ENCODE assay signal across 22 mouse cellular contexts in genomic region chr1:82007943-82008342, GRCm38 (mm10).
DNase-seq lines count a peak whose midpoint lies in the region; ATAC-seq and TF ChIP-seq lines count a peak whose summit lies in the region.
"Had no signal": no experiment of that assay in that cellular context is flagged by ENCODE, and none has a peak within 500 bp of the region (broad histone marks: within the 10 kb centered on the region; RNA-seq: fewer than 3 reads in every experiment).

No protein-coding gene starts in this region.

- no peak for TF ChIP-seq POLR2A in embryonic fibroblast, embryonic 13.5 days (IDR thresholded peaks at IDR 0.05; ENCODE audit: low read depth, low read length)

- TF ChIP-seq CTCF in embryonic fibroblast, embryonic 13.5 days (IDR thresholded peaks at IDR 0.05; ENCODE audit: borderline replicate concordance, insufficient read depth, low read length): no peak

- H3K9me3 ChIP-seq in kidney, embryonic 16.5 days (ENCODE audit: low read length): no peaks in the 10 kb centered on the region
- H3K9me3 ChIP-seq: embryonic facial prominence, embryonic 10.5 days; forebrain, embryonic 10.5 days; heart, embryonic 12.5 days; hindbrain, embryonic 10.5 days had no signal

- no peak overlapping the region for H3K4me2 ChIP-seq in kidney, embryonic 16.5 days (replicated peaks; ENCODE audit: low read depth, low read length)
- H3K4me2 ChIP-seq: heart, embryonic 12.5 days; hindbrain, embryonic 14.5 days had no signal

- H3K4me1 ChIP-seq in kidney, embryonic 16.5 days (ENCODE audit: insufficient read depth, low read length): no peaks in the 10 kb centered on the region
- peaks cover 6% of the 10 kb centered on the region for H3K4me1 ChIP-seq in embryonic fibroblast, embryonic 13.5 days (ENCODE audit: control insufficient read depth, insufficient read depth, low read length)
- H3K4me1 ChIP-seq: embryonic facial prominence, embryonic 10.5 days; forebrain, embryonic 10.5 days; hindbrain, embryonic 10.5 days had no signal

- H3K27me3 ChIP-seq in kidney, embryonic 16.5 days (ENCODE audit: insufficient read depth, low read length): no peaks in the 10 kb centered on the region
- H3K27me3 ChIP-seq: heart, embryonic 12.5 days; Patski had no signal

- no peaks in the 10 kb centered on the region for H3K36me3 ChIP-seq in kidney, embryonic 16.5 days (ENCODE audit: insufficient read depth, low read length)
- H3K36me3 ChIP-seq: embryonic facial prominence, embryonic 10.5 days; forebrain, embryonic 10.5 days; heart, embryonic 12.5 days; hindbrain, embryonic 10.5 days had no signal

- no peak overlapping the region for H3K27ac ChIP-seq in kidney, embryonic 16.5 days (ENCODE audit: low read length)
- 0 out of 2 replicates have a peak overlapping the region, but pooled peaks have one; percentile 8 for H3K27ac ChIP-seq in embryonic fibroblast, embryonic 13.5 days (ENCODE audit: insufficient read depth, low read length)
- H3K27ac ChIP-seq: embryonic facial prominence, embryonic 10.5 days; forebrain, embryonic 10.5 days; gastrocnemius, adult 2 months; hindbrain, embryonic 10.5 days; hindbrain, embryonic 14.5 days had no signal

- WGBS in kidney, embryonic 16.5 days: 84% methylated on average over 5 of the region's 5 CpGs

- no peak overlapping the region for H3K4me3 ChIP-seq in kidney, embryonic 16.5 days (ENCODE audit: low read length)
- H3K4me3 ChIP-seq in embryonic fibroblast, embryonic 13.5 days (ENCODE audit: insufficient read depth, low read length): no peak overlapping the region
- H3K4me3 ChIP-seq: embryonic facial prominence, embryonic 10.5 days; erythroblast, embryonic 14.5 days; forebrain, embryonic 10.5 days; gastrocnemius, adult 2 months; heart, embryonic 12.5 days; hindbrain, embryonic 10.5 days had no signal

- peak; percentile 51 for DNase-seq in kidney, adult 11 months
- peak; percentile 18 for DNase-seq in kidney, postnatal 14 days
- no peak for DNase-seq in kidney, postnatal 4 days
- peak; percentile 56 for DNase-seq in ES-CJ7 (ENCODE audit: low read depth, low spot score)
- no peak for DNase-seq in neural tube, embryonic 10.5 days (ENCODE audit: extremely low spot score, low spot score)
- DNase-seq: adrenal gland, adult 8-10 months; adrenal gland, postnatal 36 days; B cell, adult 2 months; cerebellum, adult 2 months; gastrocnemius, adult 2 months; gastrocnemius, postnatal 25 days had no signal

- ATAC-seq in kidney, embryonic 16.5 days (ENCODE audit: low FRiP score, low TSS enrichment): no peak
- ATAC-seq: CD4-positive, CD25-positive, alpha-beta regulatory T cell, adult 4 months; forebrain, embryonic 14.5 days; Patski had no signal

- no peak overlapping the region for H3K9ac ChIP-seq in kidney, embryonic 16.5 days (replicated peaks; ENCODE audit: low read length)
- H3K9ac ChIP-seq: heart, embryonic 12.5 days; hindbrain, embryonic 14.5 days had no signal

Comparison
In these comparisons a context has a peak if more than half of its experiments do, and no peak if none do; other contexts are left out.
1. DNase-seq: peak in kidney, adult 11 months (single experiment), kidney, postnatal 14 days (single experiment) and ES-CJ7 (single experiment); none in kidney, postnatal 4 days (0 of 2) and neural tube, embryonic 10.5 days (single experiment).